12 mouse cellular contexts compared by ENCODE assay signal in the genomic region with DNA sequence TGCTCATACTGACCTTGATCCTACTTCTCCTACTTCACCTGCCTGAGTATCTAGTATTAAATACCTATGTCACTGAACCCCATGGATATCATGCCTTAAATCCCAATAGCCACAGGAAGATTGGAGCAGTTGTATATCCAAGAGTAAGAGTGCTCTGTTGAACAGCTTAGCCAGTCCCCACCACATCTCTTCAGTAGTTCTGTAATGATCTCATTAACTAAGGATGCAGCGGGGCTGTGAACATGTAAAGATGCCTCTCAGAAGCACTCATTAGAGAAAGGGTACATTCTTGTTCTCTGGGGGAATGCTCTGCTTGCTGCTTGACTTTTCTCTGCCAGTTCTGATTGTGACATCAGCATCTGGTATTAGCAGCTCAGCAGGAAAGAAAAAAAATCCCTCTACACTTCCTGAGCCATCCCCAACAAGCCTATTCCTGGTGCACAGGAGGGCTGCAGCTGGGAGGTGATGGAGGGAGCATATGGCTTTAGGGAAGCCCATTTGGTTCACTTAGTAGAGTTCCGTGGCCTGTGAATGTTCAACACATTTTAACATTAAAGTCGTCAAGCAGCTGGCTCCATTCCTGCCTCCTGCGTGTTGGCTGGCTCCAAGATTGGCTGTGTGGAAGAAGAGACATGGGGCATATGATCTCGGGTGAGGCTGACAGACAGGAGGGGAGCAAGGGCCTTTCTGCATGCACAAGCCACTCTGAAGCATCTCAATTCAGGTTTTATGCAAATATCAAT.
DNase-seq lines count a peak whose midpoint lies in the region; ATAC-seq lines count a peak whose summit lies in the region.
"Had no signal": no experiment of that assay in that cellular context is flagged by ENCODE, and none has a peak within 500 bp of the region (broad histone marks: within the 10 kb centered on the region; RNA-seq: fewer than 3 reads in every experiment).

No protein-coding gene starts in this region.

- DNase-seq in cerebellum, adult 9-11 months: peak; percentile 7
- DNase-seq in Muller cell, postnatal 12 days (ENCODE audit: inconsistent ontology term): peak; percentile 47
- peak; percentile 25 to 30 for DNase-seq in frontal cortex, postnatal 14 days (ENCODE audit: low spot score in 2 of 2)
- DNase-seq in left cerebral cortex, postnatal 14 days (ENCODE audit: low spot score in 2 of 2): peak; percentile 26 to 45
- DNase-seq in liver, embryonic 11.5 days (ENCODE audit: low spot score): no peak
- no peak for DNase-seq in lung, postnatal 36 days
- DNase-seq: lung, adult 2 months had no signal

- H3K9me3 ChIP-seq in liver, embryonic 11.5 days (ENCODE audit: control insufficient read depth, low read length): no peaks in the 10 kb centered on the region
- no peaks in the 10 kb centered on the region for H3K9me3 ChIP-seq in intestine, embryonic 16.5 days (ENCODE audit: control insufficient read depth, low read length)
- H3K9me3 ChIP-seq: heart, embryonic 15.5 days; kidney, embryonic 15.5 days had no signal

- H3K4me2 ChIP-seq in liver, embryonic 11.5 days: no peak overlapping the region
- H3K4me2 ChIP-seq in intestine, embryonic 16.5 days (ENCODE audit: low read depth, low read length): no peak overlapping the region
- H3K4me2 ChIP-seq: heart, embryonic 15.5 days; kidney, embryonic 15.5 days had no signal

- intact Hi-C loops in left cerebral cortex, postnatal 14 days (cut with DNase I): no loop called here

- H3K27ac ChIP-seq in liver, embryonic 11.5 days (ENCODE audit: low read depth, low read length): no peak overlapping the region
- H3K27ac ChIP-seq in intestine, embryonic 16.5 days (ENCODE audit: low read length): no peak overlapping the region
- H3K27ac ChIP-seq: heart, embryonic 15.5 days; kidney, embryonic 15.5 days had no signal

- no peaks in the 10 kb centered on the region for H3K27me3 ChIP-seq in liver, embryonic 11.5 days (replicated peaks; ENCODE audit: control insufficient read depth, insufficient read depth, low read length)
- no peaks in the 10 kb centered on the region for H3K27me3 ChIP-seq in intestine, embryonic 16.5 days (replicated peaks; ENCODE audit: control insufficient read depth, insufficient read depth, low read length)
- H3K27me3 ChIP-seq: heart, embryonic 15.5 days; kidney, embryonic 15.5 days; Patski had no signal

- ATAC-seq in cerebellum, adult (ENCODE audit: insufficient number of reproducible peaks, low FRiP score, low TSS enrichment): no peak
- no peak for ATAC-seq in liver, embryonic 11.5 days (replicated peaks; ENCODE audit: low FRiP score)
- ATAC-seq in intestine, embryonic 16.5 days: no peak
- ATAC-seq: Patski had no signal

- no peak overlapping the region for H3K9ac ChIP-seq in liver, embryonic 11.5 days (ENCODE audit: low read depth, low read length)
- no peak overlapping the region for H3K9ac ChIP-seq in intestine, embryonic 16.5 days (ENCODE audit: low read depth, low read length)
- H3K9ac ChIP-seq: heart, embryonic 15.5 days; kidney, embryonic 15.5 days had no signal

- H3K36me3 ChIP-seq in liver, embryonic 11.5 days (ENCODE audit: control insufficient read depth, insufficient read depth, low read length): no peaks in the 10 kb centered on the region
- no peaks in the 10 kb centered on the region for H3K36me3 ChIP-seq in intestine, embryonic 16.5 days (ENCODE audit: control insufficient read depth, insufficient read depth, low read length)
- H3K36me3 ChIP-seq: heart, embryonic 15.5 days; kidney, embryonic 15.5 days had no signal

- H3K4me3 ChIP-seq in liver, embryonic 11.5 days (ENCODE audit: low read depth, low read length): no peak overlapping the region
- no peak overlapping the region for H3K4me3 ChIP-seq in intestine, embryonic 16.5 days (ENCODE audit: low read length)
- H3K4me3 ChIP-seq: heart, embryonic 15.5 days; kidney, embryonic 15.5 days had no signal

- 42% methylated on average over 5 of the region's 5 CpGs for WGBS in liver, embryonic 11.5 days
- WGBS in intestine, embryonic 16.5 days: 58% methylated on average over 5 of the region's 5 CpGs

- no peaks in the 10 kb centered on the region for H3K4me1 ChIP-seq in liver, embryonic 11.5 days (replicated peaks; ENCODE audit: control insufficient read depth, insufficient read depth, low read length)
- H3K4me1 ChIP-seq in intestine, embryonic 16.5 days (ENCODE audit: control insufficient read depth, insufficient read depth, low read length): no peaks in the 10 kb centered on the region
- H3K4me1 ChIP-seq: heart, embryonic 15.5 days; kidney, embryonic 15.5 days had no signal

Comparison
In these comparisons a context has a peak if more than half of its experiments do, and no peak if none do; other contexts are left out.
1. DNase-seq: peak in cerebellum, adult 9-11 months (single experiment), Muller cell, postnatal 12 days (single experiment), frontal cortex, postnatal 14 days (2 of 2) and left cerebral cortex, postnatal 14 days (2 of 2); none in liver, embryonic 11.5 days (single experiment) and lung, postnatal 36 days (single experiment).